Mouse (Mus musculus) right cerebral cortex, postnatal 25 days (tissue): Measurements from ENCODE around the gene Ivd.
A peak's percentile ranks its signal among the peaks of the same experiment; 100 is the strongest.

ENCODE experiments used
- DNase-seq: peaks from one replicate; pipeline ENCODE4 v3.0.0; 2022

Ivd gene

GRCm38 (mm10) chr2:118882840-118883679 is 21.3 kb downstream of the Ivd start:
- peak; percentile 86 for DNase-seq

- DNase-seq, result no peak
Measured at GRCm38 (mm10) chr2:118887440-118887839, 25.7 kb downstream of the Ivd start.

- no peak for DNase-seq
Measured at GRCm38 (mm10) chr2:118887845-118888548, 26.2 kb downstream of the Ivd start.

GRCm38 (mm10) chr2:118891173-118891572 is 29.4 kb downstream of the Ivd start:
- DNase-seq, result no peak

GRCm38 (mm10) chr2:118895990-118896913 is 34.5 kb downstream of the Ivd start:
- no peak for DNase-seq

- DNase-seq, result no peak
Measured at GRCm38 (mm10) chr2:118896914-118897291, 35.1 kb downstream of the Ivd start.

- DNase-seq, result no peak
Measured at GRCm38 (mm10) chr2:118897392-118897791, 35.6 kb downstream of the Ivd start.

- DNase-seq, result no peak
Measured at GRCm38 (mm10) chr2:118897808-118898207, 36.1 kb downstream of the Ivd start.

GRCm38 (mm10) chr2:118898771-118899170 is 37.0 kb downstream of the Ivd start:
- no peak for DNase-seq

- no peak for DNase-seq
Measured at GRCm38 (mm10) chr2:118899306-118899705, 37.6 kb downstream of the Ivd start.

- DNase-seq, result peak; percentile 31
Measured at GRCm38 (mm10) chr2:118899981-118900825, 38.4 kb downstream of the Ivd start, which contains the start of gene Bahd1. TSS of gene Bahd1 (plus strand) at chr2:118900377.

- DNase-seq, result no peak
Measured at GRCm38 (mm10) chr2:118900826-118901140, 39.0 kb downstream of the Ivd start.

- peak; percentile 99 for DNase-seq
Measured at GRCm38 (mm10) chr2:118901175-118902031, 39.6 kb downstream of the Ivd start.

- DNase-seq, result peak; percentile 46
Measured at GRCm38 (mm10) chr2:118902051-118903025, 40.6 kb downstream of the Ivd start.

- no peak for DNase-seq
Measured at GRCm38 (mm10) chr2:118903333-118903741, 41.6 kb downstream of the Ivd start.

GRCm38 (mm10) chr2:118905433-118906117 is 43.8 kb downstream of the Ivd start:
- no peak for DNase-seq

- no peak for DNase-seq
Measured at GRCm38 (mm10) chr2:118906118-118906492, 44.4 kb downstream of the Ivd start.

GRCm38 (mm10) chr2:118907781-118908180 is 46.0 kb downstream of the Ivd start:
- DNase-seq, result no peak

- DNase-seq, result no peak
Measured at GRCm38 (mm10) chr2:118909151-118909550, 47.4 kb downstream of the Ivd start.
